Mouse (Mus musculus) limb, embryonic 14.5 days (tissue): Measurements from ENCODE around the gene Cplx3. TPM values are rescaled to one million over a fixed set of nuclear protein-coding genes. Genes with fewer than 3 reads are reported as not detected.
A peak's percentile ranks its signal among the peaks of the same experiment; 100 is the strongest.

Source experiments
- ATAC-seq: fragments of 200-750 bp; cut with Nextera tagmentation; 2 replicates; pipeline ENCODE4 v1.8.0; 2017; ENCODE audit warnings: low read depth, moderate number of reproducible peaks, moderate TSS enrichment; ENCODE audit not compliant: low FRiP score
- DNase-seq: peaks from one replicate; pipeline ENCODE4 v3.0.0-alpha.2; 2015; ENCODE audit warnings: low spot score
- H3K27ac ChIP-seq: fragments of 300-500 bp; sonication (generic); replicated peaks from 2 replicates; pipeline ENCODE4 v1.5.1; 2014; ENCODE audit warnings: low read depth, mild to moderate bottlenecking, low read length, moderate library complexity, mixed read lengths
- H3K27me3 ChIP-seq: fragments of 300-500 bp; sonication (generic); 2 replicates; pipeline ENCODE4 v1.6.1; 2014; ENCODE audit warnings: low read length, mixed read lengths; ENCODE audit not compliant: control insufficient read depth, insufficient read depth
- H3K36me3 ChIP-seq: fragments of 300-500 bp; sonication (generic); 2 replicates; pipeline ENCODE4 v1.6.1; 2014; ENCODE audit warnings: mild to moderate bottlenecking, low read length, moderate library complexity, mixed read lengths; ENCODE audit not compliant: control insufficient read depth, insufficient read depth
- H3K4me1 ChIP-seq: fragments of 300-500 bp; sonication (generic); 2 replicates; pipeline ENCODE4 v1.6.1; 2014; ENCODE audit warnings: antibody characterized with exemption, low read length, mixed read lengths; ENCODE audit not compliant: control insufficient read depth, insufficient read depth
- H3K4me2 ChIP-seq: fragments of 300-500 bp; sonication (generic); replicated peaks from 2 replicates; pipeline ENCODE4 v1.6.1; 2014; ENCODE audit warnings: low read depth, mild to moderate bottlenecking, low read length, moderate library complexity; ENCODE audit not compliant: severe bottlenecking
- H3K4me3 ChIP-seq: fragments of 300-500 bp; sonication (generic); replicated peaks from 2 replicates; pipeline ENCODE4 v1.5.1; 2014; ENCODE audit warnings: low read length
- H3K9ac ChIP-seq: fragments of 300-500 bp; sonication (generic); 2 replicates; pipeline ENCODE4 v1.6.1; 2014; ENCODE audit warnings: mild to moderate bottlenecking, low read depth, low read length, moderate library complexity; ENCODE audit not compliant: severe bottlenecking
- H3K9me3 ChIP-seq: fragments of 300-500 bp; sonication (generic); 2 replicates; pipeline ENCODE4 v1.6.1; 2016; ENCODE audit warnings: low read length; ENCODE audit not compliant: control insufficient read depth
- POLR2A ChIP-seq: fragments of 200-500 bp; IDR thresholded peaks from 2 replicates; pipeline ENCODE4 v1.8.0; 2012; ENCODE audit warnings: inconsistent platforms, mild to moderate bottlenecking, moderate library complexity, borderline replicate concordance; ENCODE audit not compliant: insufficient read depth, insufficient read length; ENCODE audit errors: extremely low read depth
- WGBS: fragments of 180-500 bp; shearing (Covaris S2); extraction: QIAGEN DNeasy Blood & Tissue Kit; methylation state at CpG from one replicate; pipeline ENCODE4 v1.1.7; 2014; 5-methylcytosine and 5-hydroxymethylcytosine counted together
- polyA plus RNA-seq, 2 experiments: library from polyadenylated mRNA; depleted of rRNA in 1 of 2; stranded (reverse) in 1 of 2; unstranded in 1 of 2; fragments of >200 nt; fragmentation: Nextera tagmentation in 1 of 2; extraction: Ambion mirVana in 1 of 2; gene quantifications; 2 replicates each; pipeline versions ENCODE4 v1.2.1 to v1.2.3; 2012 to 2014

Gene Cplx3
- polyA plus RNA-seq, 2 experiments = not detected

GRCm38 (mm10) chr9:57594174-57594509 is 11.9 kb downstream of the Cplx3 start:
- H3K36me3 ChIP-seq = peaks cover 38% of the 10 kb centered on the region
- no peak overlapping the region for H3K4me2 ChIP-seq
- no peak overlapping the region for H3K27ac ChIP-seq
- no peaks in the 10 kb centered on the region for H3K9me3 ChIP-seq
- H3K4me3 ChIP-seq = no peak overlapping the region
- H3K27me3 ChIP-seq = no peaks in the 10 kb centered on the region
- ATAC-seq (no peak), DNase-seq (no peak)
- TF ChIP-seq POLR2A = no peak
- 79% methylated on average over 9 of the region's 9 CpGs for WGBS
- peaks cover 5% of the 10 kb centered on the region for H3K4me1 ChIP-seq
- H3K9ac ChIP-seq = no peak overlapping the region

GRCm38 (mm10) chr9:57593454-57594173 is 12.5 kb downstream of the Cplx3 start:
- Histone ChIP-seq H3K27me3 (no peaks in the 10 kb centered on the region), H3K4me2 (no peak overlapping the region)
- 48% methylated on average over 11 of the region's 12 CpGs for WGBS

GRCm38 (mm10) chr9:57590726-57591125 is 15.4 kb downstream of the Cplx3 start:
- TF ChIP-seq POLR2A = no peak
- no peak for DNase-seq
- H3K4me2 ChIP-seq = peak overlapping the region; percentile 90; the same call in 1 of the 2 replicates
- ATAC-seq = no peak
- H3K36me3 ChIP-seq = peaks cover 57% of the 10 kb centered on the region
- H3K4me3 ChIP-seq = 0 out of 2 replicates have a peak overlapping the region, but pooled peaks have one; percentile 82
- 34% methylated on average over 5 of the region's 5 CpGs for WGBS
- H3K9ac ChIP-seq = no peak overlapping the region
- H3K27me3 ChIP-seq = no peaks in the 10 kb centered on the region
- H3K4me1 ChIP-seq = peaks cover 7% of the 10 kb centered on the region
- H3K9me3 ChIP-seq = no peaks in the 10 kb centered on the region
- no peak overlapping the region for H3K27ac ChIP-seq

More at GRCm38 (mm10) chr9:57593454-57594173, 12.5 kb downstream of the Cplx3 start:
- Histone ChIP-seq H3K4me3 (no peak overlapping the region), H3K9me3 (no peaks in the 10 kb centered on the region), H3K27ac (no peak overlapping the region), H3K4me1 (peaks cover 7% of the 10 kb centered on the region), H3K9ac (no peak overlapping the region), H3K36me3 (peaks cover 38% of the 10 kb centered on the region)
- TF ChIP-seq POLR2A = no peak
- ATAC-seq (no peak), DNase-seq (no peak)

GRCm38 (mm10) chr9:57589224-57590126 is 16.6 kb downstream of the Cplx3 start, which contains the start of gene Ulk3:
Gene Ulk3, plus strand, starts transcription at chr9:57589452.
- ATAC-seq (peak; percentile 85), DNase-seq (peak; percentile 60)
- Histone ChIP-seq H3K4me1 (peaks cover 7% of the 10 kb centered on the region), H3K36me3 (peaks cover 54% of the 10 kb centered on the region), H3K4me2 (peak within 1 kb of the TSS; percentile 90), H3K27ac (peak within 1 kb of the TSS; percentile 80), H3K9me3 (no peaks in the 10 kb centered on the region), H3K9ac (peak within 1 kb of the TSS; percentile 72), H3K27me3 (no peaks in the 10 kb centered on the region), H3K4me3 (peak within 1 kb of the TSS; percentile 82)
- no peak for TF ChIP-seq POLR2A
- under 1% methylated on average over 51 of the region's 58 CpGs for WGBS

- Histone ChIP-seq H3K36me3 (peaks cover 71% of the 10 kb centered on the region), H3K9ac (no peak overlapping the region), H3K9me3 (no peaks in the 10 kb centered on the region), H3K27ac (no peak overlapping the region), H3K27me3 (no peaks in the 10 kb centered on the region), H3K4me3 (no peak overlapping the region), H3K4me2 (no peak overlapping the region), H3K4me1 (0 out of 2 replicates have a peak, but pooled peaks cover 3% of the 10 kb centered on the region)
- no peak for TF ChIP-seq POLR2A
- ATAC-seq (no peak), DNase-seq (no peak)
- 80% methylated on average over 3 of the region's 3 CpGs for WGBS
These were observed 21.1 kb downstream of the Cplx3 start for GRCm38 (mm10) chr9:57584991-57585390.
